12 mouse cellular contexts compared by ENCODE assay signal in the genomic region with DNA sequence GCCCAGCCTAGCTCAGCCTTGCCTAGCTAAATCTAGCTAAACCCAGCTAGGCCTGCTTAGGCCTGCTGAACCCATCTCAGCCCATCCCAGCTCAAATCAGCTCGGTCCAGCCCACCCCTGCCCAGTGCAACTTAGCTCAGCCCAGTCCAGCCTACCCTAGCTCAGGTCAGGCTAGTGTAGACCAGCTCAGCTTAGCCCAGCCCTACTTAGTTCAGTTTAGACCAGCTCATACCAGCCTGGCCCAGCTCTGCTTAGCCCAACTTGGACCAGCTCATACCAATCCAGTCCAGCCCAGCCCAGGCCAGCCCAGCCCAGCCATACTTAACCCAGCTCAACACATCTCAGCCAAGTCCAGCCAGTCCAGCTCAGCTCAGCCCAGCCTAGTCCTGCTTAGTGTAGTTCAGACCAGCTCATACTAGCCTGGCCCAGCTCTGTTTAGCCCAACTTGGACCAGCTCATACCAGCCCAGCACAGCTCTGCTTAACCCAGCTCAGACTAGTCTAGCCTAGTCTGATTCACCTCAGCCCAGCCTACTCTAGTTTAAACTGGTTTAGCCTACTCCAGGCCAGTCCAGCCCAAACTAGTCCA.
DNase-seq lines count a peak whose midpoint lies in the region; ATAC-seq lines count a peak whose summit lies in the region.
"Had no signal": no experiment of that assay in that cellular context is flagged by ENCODE, and none has a peak within 500 bp of the region (broad histone marks: within the 10 kb centered on the region; RNA-seq: fewer than 3 reads in every experiment).

No protein-coding gene starts in this region.

- H3K36me3 ChIP-seq in liver, embryonic 11.5 days (ENCODE audit: control insufficient read depth, insufficient read depth, low read length), result no peaks in the 10 kb centered on the region
- H3K36me3 ChIP-seq in intestine, embryonic 16.5 days (ENCODE audit: control insufficient read depth, insufficient read depth, low read length), result no peaks in the 10 kb centered on the region
- H3K36me3 ChIP-seq in neural tube, embryonic 12.5 days, result no peaks in the 10 kb centered on the region
- H3K36me3 ChIP-seq: G1E; neural tube, embryonic 13.5 days had no signal

- peak; percentile 42; the same call in 1 of the 2 replicates for ATAC-seq in liver, embryonic 11.5 days (replicated peaks; ENCODE audit: low FRiP score)
- ATAC-seq in intestine, embryonic 16.5 days, result peak; percentile 26; the same call in 1 of the 2 replicates
- peak; percentile 22; the same call in 1 of the 2 replicates for ATAC-seq in neural tube, embryonic 12.5 days (ENCODE audit: low FRiP score, low read depth)

- H3K27ac ChIP-seq in liver, embryonic 11.5 days (ENCODE audit: low read depth, low read length), result no peak overlapping the region
- no peak overlapping the region for H3K27ac ChIP-seq in intestine, embryonic 16.5 days (ENCODE audit: low read length)
- no peak overlapping the region for H3K27ac ChIP-seq in neural tube, embryonic 12.5 days
- H3K27ac ChIP-seq: neural tube, embryonic 13.5 days had no signal

- H3K27me3 ChIP-seq in liver, embryonic 11.5 days (replicated peaks; ENCODE audit: control insufficient read depth, insufficient read depth, low read length), result no peaks in the 10 kb centered on the region
- no peaks in the 10 kb centered on the region for H3K27me3 ChIP-seq in intestine, embryonic 16.5 days (replicated peaks; ENCODE audit: control insufficient read depth, insufficient read depth, low read length)
- H3K27me3 ChIP-seq in neural tube, embryonic 12.5 days (replicated peaks), result no peaks in the 10 kb centered on the region
- H3K27me3 ChIP-seq: neural tube, embryonic 13.5 days had no signal

- H3K9me3 ChIP-seq in liver, embryonic 11.5 days (ENCODE audit: control insufficient read depth, low read length), result no peaks in the 10 kb centered on the region
- no peaks in the 10 kb centered on the region for H3K9me3 ChIP-seq in intestine, embryonic 16.5 days (ENCODE audit: control insufficient read depth, low read length)
- no peaks in the 10 kb centered on the region for H3K9me3 ChIP-seq in neural tube, embryonic 12.5 days
- H3K9me3 ChIP-seq: neural tube, embryonic 13.5 days had no signal

- H3K9ac ChIP-seq in liver, embryonic 11.5 days (ENCODE audit: low read depth, low read length), result no peak overlapping the region
- H3K9ac ChIP-seq in intestine, embryonic 16.5 days (ENCODE audit: low read depth, low read length), result no peak overlapping the region
- H3K9ac ChIP-seq in neural tube, embryonic 12.5 days, result no peak overlapping the region
- H3K9ac ChIP-seq: neural tube, embryonic 13.5 days had no signal

- H3K4me1 ChIP-seq in liver, embryonic 11.5 days (replicated peaks; ENCODE audit: control insufficient read depth, insufficient read depth, low read length), result no peaks in the 10 kb centered on the region
- no peaks in the 10 kb centered on the region for H3K4me1 ChIP-seq in intestine, embryonic 16.5 days (ENCODE audit: control insufficient read depth, insufficient read depth, low read length)
- H3K4me1 ChIP-seq in neural tube, embryonic 12.5 days, result no peaks in the 10 kb centered on the region
- H3K4me1 ChIP-seq: neural tube, embryonic 13.5 days had no signal

- H3K4me2 ChIP-seq in liver, embryonic 11.5 days, result no peak overlapping the region
- no peak overlapping the region for H3K4me2 ChIP-seq in intestine, embryonic 16.5 days (ENCODE audit: low read depth, low read length)
- H3K4me2 ChIP-seq in neural tube, embryonic 12.5 days (replicated peaks), result no peak overlapping the region
- H3K4me2 ChIP-seq: neural tube, embryonic 13.5 days had no signal

- H3K4me3 ChIP-seq in liver, embryonic 11.5 days (ENCODE audit: low read depth, low read length), result no peak overlapping the region
- H3K4me3 ChIP-seq in intestine, embryonic 16.5 days (ENCODE audit: low read length), result no peak overlapping the region
- H3K4me3 ChIP-seq in neural tube, embryonic 12.5 days, result no peak overlapping the region
- H3K4me3 ChIP-seq: neural tube, embryonic 13.5 days had no signal

- no peak for DNase-seq in liver, embryonic 11.5 days (ENCODE audit: low spot score)
- no peak for DNase-seq in liver
- peak; percentile 7 for DNase-seq in fibroblast of lung, adult 2 months (ENCODE audit: low read depth)
- DNase-seq in MN1 (ENCODE audit: low spot score), result no peak
- no peak for DNase-seq in ovary, postnatal 36 days (ENCODE audit: low spot score)
- DNase-seq: cerebellum, postnatal 36 days; gastrocnemius, postnatal 36 days; kidney, adult 9 months had no signal

- 68% methylated on average over 1 of the region's 1 CpGs for WGBS in liver, embryonic 11.5 days
- WGBS in intestine, embryonic 16.5 days, result 75% methylated on average over 1 of the region's 1 CpGs
- 91% methylated on average over 1 of the region's 1 CpGs for WGBS in neural tube, embryonic 12.5 days
